Mouse (Mus musculus) kidney, postnatal 10 days (tissue): ENCODE results near the gene Smarca2.

Experiments
- DNase-seq: peaks from one replicate; pipeline ENCODE4 v3.0.0; 2021; ENCODE audit warnings: mixed read lengths

Smarca2 gene

GRCm38 (mm10) chr19:26749427-26750137, 144.7 kb downstream of the Smarca2 start:
- DNase-seq: no peak

GRCm38 (mm10) chr19:26752611-26753163, 147.8 kb downstream of the Smarca2 start:
- no peak for DNase-seq

- DNase-seq: no peak
These were observed 148.5 kb downstream of the Smarca2 start for GRCm38 (mm10) chr19:26753266-26753872.

- DNase-seq: peak; percentile 77
These were observed 149.4 kb downstream of the Smarca2 start for GRCm38 (mm10) chr19:26754016-26754794.

GRCm38 (mm10) chr19:26755991-26756390, 151.1 kb downstream of the Smarca2 start:
- no peak for DNase-seq

GRCm38 (mm10) chr19:26756399-26756798, 151.5 kb downstream of the Smarca2 start:
- DNase-seq: no peak

GRCm38 (mm10) chr19:26758156-26758555, 153.3 kb downstream of the Smarca2 start:
- peak; percentile 38 for DNase-seq

GRCm38 (mm10) chr19:26758620-26759019, 153.8 kb downstream of the Smarca2 start:
- peak; percentile 43 for DNase-seq

- DNase-seq: no peak
These were observed 154.4 kb downstream of the Smarca2 start for GRCm38 (mm10) chr19:26759295-26759694.

GRCm38 (mm10) chr19:26761257-26761656, 156.4 kb downstream of the Smarca2 start:
- DNase-seq: no peak

GRCm38 (mm10) chr19:26765483-26765882, 160.6 kb downstream of the Smarca2 start:
- no peak for DNase-seq

GRCm38 (mm10) chr19:26767454-26767853, 162.6 kb downstream of the Smarca2 start:
- no peak for DNase-seq

- no peak for DNase-seq
These were observed 163.1 kb downstream of the Smarca2 start for GRCm38 (mm10) chr19:26767941-26768340.

- DNase-seq: no peak
These were observed 164.0 kb downstream of the Smarca2 start for GRCm38 (mm10) chr19:26768846-26769245.

GRCm38 (mm10) chr19:26769609-26770500, 165.0 kb downstream of the Smarca2 start:
- DNase-seq: peak; percentile 40

GRCm38 (mm10) chr19:26770592-26770991, 165.7 kb downstream of the Smarca2 start:
- no peak for DNase-seq

GRCm38 (mm10) chr19:26772051-26772583, 167.3 kb downstream of the Smarca2 start:
- DNase-seq: no peak

GRCm38 (mm10) chr19:26776066-26777025, 171.5 kb downstream of the Smarca2 start:
- no peak for DNase-seq

- DNase-seq: no peak
These were observed 173.3 kb downstream of the Smarca2 start for GRCm38 (mm10) chr19:26778199-26778598.

- DNase-seq: no peak
These were observed 176.4 kb downstream of the Smarca2 start for GRCm38 (mm10) chr19:26781209-26781608.

- no peak for DNase-seq
These were observed 183.6 kb downstream of the Smarca2 start for GRCm38 (mm10) chr19:26788446-26788845.
